Mouse (Mus musculus) embryonic facial prominence, embryonic 15.5 days (tissue): ENCODE measurements around the gene Gtf2ird1. TPM values are rescaled to one million over a fixed set of nuclear protein-coding genes. Genes with fewer than 3 reads are reported as not detected.

Experiments used
- ATAC-seq: fragments of 200-750 bp; cut with Nextera tagmentation; 2 replicates; pipeline ENCODE4 v1.8.0; 2017; ENCODE audit warnings: low read depth, moderate TSS enrichment; ENCODE audit not compliant: insufficient number of reproducible peaks, low FRiP score, low TSS enrichment
- H3K27ac ChIP-seq: fragments of 300-500 bp; sonication (generic); replicated peaks from 2 replicates; pipeline ENCODE4 v1.5.1; 2015; ENCODE audit warnings: mild to moderate bottlenecking, inconsistent platforms
- H3K27me3 ChIP-seq: fragments of 300-500 bp; sonication (generic); 2 replicates; pipeline ENCODE4 v1.6.1; 2015; ENCODE audit warnings: inconsistent platforms
- H3K36me3 ChIP-seq: fragments of 300-500 bp; sonication (generic); 2 replicates; pipeline ENCODE4 v1.6.1; 2015; ENCODE audit warnings: mild to moderate bottlenecking, inconsistent platforms
- H3K4me1 ChIP-seq: fragments of 300-500 bp; sonication (generic); 2 replicates; pipeline ENCODE4 v1.6.1; 2015; ENCODE audit warnings: inconsistent platforms
- H3K4me2 ChIP-seq: fragments of 300-500 bp; sonication (generic); replicated peaks from 2 replicates; pipeline ENCODE4 v1.6.1; 2015; ENCODE audit warnings: mild to moderate bottlenecking, inconsistent platforms
- H3K4me3 ChIP-seq: fragments of 300-500 bp; sonication (generic); replicated peaks from 2 replicates; pipeline ENCODE4 v1.5.1; 2015; ENCODE audit warnings: mild to moderate bottlenecking, inconsistent platforms
- H3K9ac ChIP-seq: fragments of 300-500 bp; sonication (generic); 2 replicates; pipeline ENCODE4 v1.6.1; 2015; ENCODE audit warnings: inconsistent platforms
- H3K9me3 ChIP-seq: fragments of 300-500 bp; sonication (generic); replicated peaks from 2 replicates; pipeline ENCODE4 v1.6.1; 2016; ENCODE audit warnings: inconsistent platforms
- WGBS: fragments of 180-500 bp; shearing (Covaris S2); methylation state at CpG from one replicate; pipeline ENCODE4 v1.1.7; 2015; 5-methylcytosine and 5-hydroxymethylcytosine counted together
- microRNA-seq: library from miRNA; unstranded; fragments of <30 nt; microRNA quantifications from one replicate; pipeline ENCODE4, GENCODE M21; 2016; ENCODE audit warnings: borderline number of aligned reads
- polyA plus RNA-seq: library from polyadenylated mRNA; unstranded; fragments of >200 nt; fragmentation: Nextera tagmentation; extraction: Ambion mirVana; gene quantifications from 2 replicates; pipeline ENCODE4 v1.2.1, GENCODE M21; 2015

Gene Gtf2ird1
- polyA plus RNA-seq, 1 experiment from 2014 or later, result 123 TPM

GRCm38 (mm10) chr5:134312691-134313450 lies 143.6 kb downstream of the Gtf2ird1 start:
- no peak for ATAC-seq
- 2% methylated on average over 19 of the region's 19 CpGs for WGBS
- Histone ChIP-seq H3K4me1 (peaks cover 43% of the 10 kb centered on the region), H3K27ac (peak overlapping the region; percentile 99), H3K4me2 (peak overlapping the region; percentile 69), H3K27me3 (no peaks in the 10 kb centered on the region), H3K9ac (peak overlapping the region; percentile 92), H3K4me3 (peak overlapping the region; percentile 67), H3K36me3 (peaks cover 26% of the 10 kb centered on the region), H3K9me3 (no peaks in the 10 kb centered on the region)

- 62% methylated on average over 6 of the region's 6 CpGs for WGBS
- peaks cover 41% of the 10 kb centered on the region for H3K4me1 ChIP-seq
- no peak for ATAC-seq
- peak overlapping the region; percentile 69 for H3K4me2 ChIP-seq
- no peaks in the 10 kb centered on the region for H3K27me3 ChIP-seq
- H3K9me3 ChIP-seq, result no peaks in the 10 kb centered on the region
- H3K27ac ChIP-seq, result peak overlapping the region; percentile 99; the same call in 1 of the 2 replicates
- no peak overlapping the region for H3K9ac ChIP-seq
- peak overlapping the region; percentile 67 for H3K4me3 ChIP-seq
- H3K36me3 ChIP-seq, result peaks cover 29% of the 10 kb centered on the region
These were observed 144.6 kb downstream of the Gtf2ird1 start for GRCm38 (mm10) chr5:134311894-134312411.

- H3K4me3 ChIP-seq, result no peak overlapping the region
- H3K4me1 ChIP-seq, result peaks cover 32% of the 10 kb centered on the region
- H3K27me3 ChIP-seq, result no peaks in the 10 kb centered on the region
- no peaks in the 10 kb centered on the region for H3K9me3 ChIP-seq
- WGBS, result 89% methylated on average over 9 of the region's 9 CpGs
- no peak overlapping the region for H3K9ac ChIP-seq
- no peak for ATAC-seq
- peaks cover 36% of the 10 kb centered on the region for H3K36me3 ChIP-seq
- no peak overlapping the region for H3K4me2 ChIP-seq
- no peak overlapping the region for H3K27ac ChIP-seq
These were observed 146.3 kb downstream of the Gtf2ird1 start for GRCm38 (mm10) chr5:134310201-134310600.

GRCm38 (mm10) chr5:134309345-134309744 lies 147.2 kb downstream of the Gtf2ird1 start:
- Histone ChIP-seq H3K9me3 (no peaks in the 10 kb centered on the region), H3K27ac (no peak overlapping the region), H3K4me2 (no peak overlapping the region), H3K27me3 (no peaks in the 10 kb centered on the region), H3K36me3 (peaks cover 41% of the 10 kb centered on the region), H3K9ac (no peak overlapping the region), H3K4me1 (peaks cover 33% of the 10 kb centered on the region), H3K4me3 (no peak overlapping the region)
- no peak for ATAC-seq
- 100% methylated on average over 1 of the region's 1 CpGs for WGBS

Small RNAs within 50 kb of the gene (microRNA-seq; reads per million reads assigned to microRNA genes)
- not detected for gene Gm26340
- not detected for gene Mir3965

Other genes starting within 250 kb of the Gtf2ird1 start
- 10.2 and 10.3 TPM in 2 replicates for gene Ncf1, start 227.1 kb downstream of the Gtf2ird1 start, polyA plus RNA-seq
- gene Gtf2i, start 142.0 kb downstream of the Gtf2ird1 start, polyA plus RNA-seq, result 190 and 202 TPM in 2 replicates
- 4.3 and 4.4 TPM in 2 replicates for gene Clip2, start 95.7 kb upstream of the Gtf2ird1 start, polyA plus RNA-seq
- 0.26 and 0.41 TPM in 2 replicates for gene Syna, start 103.5 kb upstream of the Gtf2ird1 start, polyA plus RNA-seq
- 234 and 238 TPM in 2 replicates for gene Rfc2, start 124.7 kb upstream of the Gtf2ird1 start, polyA plus RNA-seq
- 4.6 and 6.7 TPM in 2 replicates for gene Lat2, start 158.3 kb upstream of the Gtf2ird1 start, polyA plus RNA-seq
- gene Eif4h, start 182.8 kb upstream of the Gtf2ird1 start, polyA plus RNA-seq, result 421 and 433 TPM in 2 replicates
- gene Limk1, start 231.9 kb upstream of the Gtf2ird1 start, polyA plus RNA-seq, result 7.8 and 9.0 TPM in 2 replicates